Mouse (Mus musculus): ENCODE measurements at regions not wholly inside any gene's neighbourhood (a gene's known extent, or its start where the extent isn't known, plus 50 kb on each side); places are given as distances from the start of the nearest gene placed in this dataset.

DNA sequence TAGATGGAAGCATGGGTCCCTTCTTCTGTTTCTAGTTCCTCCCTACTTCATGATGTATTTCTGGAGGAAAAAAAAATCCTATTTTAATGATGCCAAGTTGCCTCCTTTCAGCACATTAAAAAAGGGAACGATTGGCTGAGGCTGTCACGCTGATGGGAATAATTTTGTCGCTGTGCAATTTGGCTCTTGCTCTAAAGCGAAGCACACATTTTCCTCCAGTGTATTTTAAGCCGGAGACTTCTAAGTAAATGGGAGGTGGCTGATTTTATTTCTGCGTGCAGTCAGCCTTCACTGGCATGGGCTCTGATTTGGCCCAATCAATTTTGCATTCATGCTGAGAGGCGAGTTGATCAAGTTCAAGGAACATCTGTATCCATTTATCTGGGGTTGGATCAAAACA lies 234.0 kb upstream of the Xylt1 start:
- Histone ChIP-seq H3K27me3 (no peaks in the 10 kb centered on the region), H3K4me1 (replicated peaks) (no peaks in the 10 kb centered on the region), H3K27ac (no peak overlapping the region), H3K4me2 (replicated peaks) (no peak overlapping the region), H3K4me3 (replicated peaks) (no peak overlapping the region), H3K9me3 (no peaks in the 10 kb centered on the region), H3K36me3 (no peaks in the 10 kb centered on the region), H3K9ac (replicated peaks) (no peak overlapping the region)
- 94% methylated on average over 7 of the region's 7 CpGs for WGBS
- no peak for ATAC-seq

DNA sequence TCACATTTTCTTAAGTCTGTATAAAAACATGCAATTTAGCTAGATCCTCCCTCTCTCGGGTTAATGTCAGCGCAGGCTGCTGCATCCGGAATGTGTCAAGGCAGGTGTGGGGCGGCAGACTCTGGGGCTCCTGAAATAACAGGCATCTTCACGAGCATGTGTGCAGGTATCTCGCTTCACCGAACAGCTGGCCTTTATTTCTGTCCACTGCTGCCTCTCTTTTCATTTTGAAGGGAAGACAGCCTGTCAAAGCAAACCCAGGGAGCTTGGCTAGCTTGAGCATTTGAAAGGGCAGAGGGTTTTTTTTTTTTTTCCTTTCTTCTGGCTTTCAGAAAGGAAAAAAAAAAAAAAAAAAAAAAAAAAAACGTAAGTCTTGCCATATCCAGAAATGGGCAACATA lies 230.4 kb upstream of the Xylt1 start:
- H3K27me3 ChIP-seq, result no peaks in the 10 kb centered on the region
- ATAC-seq, result no peak
- no peaks in the 10 kb centered on the region for H3K36me3 ChIP-seq
- H3K4me3 ChIP-seq (replicated peaks), result no peak overlapping the region
- H3K9me3 ChIP-seq, result no peaks in the 10 kb centered on the region
- no peak overlapping the region for H3K9ac ChIP-seq (replicated peaks)
- H3K4me2 ChIP-seq (replicated peaks), result no peak overlapping the region
- no peak overlapping the region for H3K27ac ChIP-seq
- H3K4me1 ChIP-seq (replicated peaks), result no peaks in the 10 kb centered on the region
- 53% methylated on average over 8 of the region's 8 CpGs for WGBS

DNA sequence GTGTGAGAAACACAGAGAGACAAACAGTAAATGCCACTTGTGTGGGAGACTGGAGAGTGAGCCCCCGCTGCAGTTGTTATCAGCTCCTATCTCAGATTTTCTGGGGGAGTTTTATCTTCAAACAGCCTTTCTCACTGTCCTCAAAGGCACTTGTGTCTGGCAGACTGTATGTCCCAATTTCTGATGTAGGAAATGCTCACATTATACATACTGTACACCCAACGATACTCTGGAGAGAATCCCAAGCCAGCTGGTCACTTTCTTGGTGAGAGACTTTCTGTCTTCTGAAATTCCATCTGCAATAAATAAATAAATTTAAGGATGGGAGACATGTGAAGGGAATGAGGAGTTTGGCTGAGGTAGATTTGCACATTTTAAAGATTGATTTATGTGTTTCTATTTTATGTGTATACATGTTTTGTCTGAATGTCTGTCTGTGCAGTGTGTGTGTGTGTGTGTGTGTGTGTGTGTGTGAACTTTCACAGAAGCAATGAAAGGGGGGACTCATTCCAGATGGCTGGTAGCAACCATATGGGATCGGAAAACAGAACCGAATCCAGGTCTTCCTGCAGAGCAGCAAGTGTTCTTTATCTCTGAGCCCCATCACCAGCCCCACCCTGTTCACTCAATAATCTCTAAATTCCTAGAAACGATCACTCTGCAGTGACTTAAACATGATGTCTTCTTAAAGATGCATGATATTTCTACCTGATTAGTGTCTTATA lies 226.8 kb upstream of the Xylt1 start:
- WGBS, result 88% methylated on average over 5 of the region's 5 CpGs
- Histone ChIP-seq H3K4me1 (replicated peaks) (no peaks in the 10 kb centered on the region), H3K9ac (replicated peaks) (no peak overlapping the region), H3K4me2 (replicated peaks) (no peak overlapping the region), H3K27me3 (no peaks in the 10 kb centered on the region), H3K4me3 (replicated peaks) (no peak overlapping the region), H3K36me3 (no peaks in the 10 kb centered on the region), H3K27ac (no peak overlapping the region), H3K9me3 (no peaks in the 10 kb centered on the region)
- ATAC-seq, result no peak

DNA sequence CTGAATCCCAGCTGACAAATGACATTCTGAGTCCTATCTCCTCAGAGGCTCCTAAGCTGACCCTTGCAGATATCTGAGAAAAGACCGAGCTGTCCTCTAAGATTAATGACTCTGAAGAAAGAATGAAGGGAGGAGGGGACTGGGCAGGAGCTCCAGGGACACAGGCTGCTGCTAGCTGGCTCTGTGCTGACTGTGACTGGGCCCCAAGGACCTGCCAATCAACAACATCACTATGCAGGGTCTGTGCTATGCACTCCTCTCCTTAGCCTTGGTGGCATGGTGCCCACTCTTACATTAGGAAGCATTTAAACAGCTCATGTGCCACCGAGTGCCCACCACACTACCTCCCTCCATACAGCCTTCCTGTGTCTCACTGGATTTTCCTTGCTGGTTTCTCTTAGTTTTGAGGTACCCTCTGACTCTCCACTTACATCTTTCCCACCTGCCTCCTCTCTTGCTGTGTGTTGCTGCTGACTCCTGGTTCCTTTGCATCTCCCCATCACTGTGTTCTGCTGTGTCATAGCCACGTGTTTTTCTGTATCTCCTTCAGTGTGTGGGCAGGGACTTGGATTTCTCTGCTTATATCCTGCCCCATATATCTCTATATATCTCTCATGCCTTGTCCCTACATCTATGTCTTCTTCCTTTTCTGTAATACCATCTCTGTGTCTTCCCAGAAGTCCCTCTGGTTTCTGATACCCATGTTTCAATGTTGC lies 219.4 kb upstream of the Xylt1 start:
- no peaks in the 10 kb centered on the region for H3K36me3 ChIP-seq
- H3K27ac ChIP-seq, result no peak overlapping the region
- 59% methylated on average over 3 of the region's 3 CpGs for WGBS
- H3K4me2 ChIP-seq (replicated peaks), result no peak overlapping the region
- H3K9me3 ChIP-seq, result no peaks in the 10 kb centered on the region
- no peak for ATAC-seq
- no peaks in the 10 kb centered on the region for H3K27me3 ChIP-seq
- no peak overlapping the region for H3K9ac ChIP-seq (replicated peaks)
- H3K4me1 ChIP-seq (replicated peaks), result peaks cover 4% of the 10 kb centered on the region; the same call in 1 of the 2 replicates
- H3K4me3 ChIP-seq (replicated peaks), result no peak overlapping the region

DNA sequence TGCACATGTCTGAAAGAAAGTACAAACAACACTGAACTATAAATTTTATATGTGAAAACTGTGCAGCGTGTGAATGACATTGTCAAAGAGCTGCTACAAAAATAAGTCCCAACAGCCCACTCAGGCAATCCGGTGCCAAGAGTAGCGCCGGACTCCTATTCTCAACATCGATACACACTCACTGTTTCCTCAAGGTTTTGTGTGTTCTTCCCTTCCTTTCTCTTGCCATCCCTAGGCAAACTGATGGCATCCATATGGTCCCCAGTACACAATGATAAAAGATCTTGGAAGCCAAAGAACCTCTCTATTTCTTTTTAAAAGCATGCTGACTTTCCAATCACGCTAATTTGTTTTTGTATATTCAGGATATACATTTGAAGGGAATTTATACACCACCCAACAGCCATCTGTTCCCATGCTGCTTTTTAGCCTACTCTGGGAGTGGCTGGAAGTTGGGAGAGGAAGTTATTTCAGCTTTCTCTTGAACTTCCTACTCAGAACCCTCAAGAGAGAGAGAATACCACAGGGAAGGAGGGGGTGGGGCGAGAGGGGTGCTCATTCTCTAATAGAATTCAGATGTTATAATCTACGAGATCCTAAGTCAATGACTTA lies 205.9 kb upstream of the Xylt1 start:
- Histone ChIP-seq H3K9me3 (no peaks in the 10 kb centered on the region), H3K4me2 (replicated peaks) (no peak overlapping the region), H3K27me3 (no peaks in the 10 kb centered on the region), H3K9ac (replicated peaks) (no peak overlapping the region), H3K4me1 (replicated peaks) (no peaks in the 10 kb centered on the region), H3K4me3 (replicated peaks) (no peak overlapping the region), H3K27ac (no peak overlapping the region), H3K36me3 (no peaks in the 10 kb centered on the region)
- ATAC-seq, result no peak
- 93% methylated on average over 8 of the region's 8 CpGs for WGBS

DNA sequence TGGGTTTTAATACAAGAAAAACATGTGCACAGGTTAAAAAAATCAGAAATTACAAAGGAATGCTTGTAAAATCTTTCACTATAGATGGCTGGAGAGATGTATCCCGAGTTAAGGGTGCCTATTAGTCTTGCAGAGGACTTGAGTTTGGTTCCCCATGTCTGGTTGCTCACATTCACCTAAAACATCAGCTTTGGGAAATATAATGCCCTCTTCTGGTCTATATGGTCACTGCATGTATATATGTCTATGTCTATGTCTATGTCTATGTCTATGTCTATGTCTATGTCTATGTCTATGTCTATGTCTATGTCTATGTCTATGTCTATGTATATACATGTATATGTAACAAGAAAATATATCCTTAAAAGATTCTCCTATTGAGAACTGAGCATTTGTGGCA lies 196.8 kb upstream of the Xylt1 start:
- Histone ChIP-seq H3K9ac (replicated peaks) (no peak overlapping the region), H3K27me3 (no peaks in the 10 kb centered on the region), H3K4me2 (replicated peaks) (no peak overlapping the region), H3K36me3 (no peaks in the 10 kb centered on the region), H3K4me3 (replicated peaks) (no peak overlapping the region), H3K9me3 (no peaks in the 10 kb centered on the region), H3K27ac (no peak overlapping the region), H3K4me1 (replicated peaks) (no peaks in the 10 kb centered on the region)
- WGBS, result 63% methylated on average over 1 of the region's 1 CpGs
- ATAC-seq, result no peak

DNA sequence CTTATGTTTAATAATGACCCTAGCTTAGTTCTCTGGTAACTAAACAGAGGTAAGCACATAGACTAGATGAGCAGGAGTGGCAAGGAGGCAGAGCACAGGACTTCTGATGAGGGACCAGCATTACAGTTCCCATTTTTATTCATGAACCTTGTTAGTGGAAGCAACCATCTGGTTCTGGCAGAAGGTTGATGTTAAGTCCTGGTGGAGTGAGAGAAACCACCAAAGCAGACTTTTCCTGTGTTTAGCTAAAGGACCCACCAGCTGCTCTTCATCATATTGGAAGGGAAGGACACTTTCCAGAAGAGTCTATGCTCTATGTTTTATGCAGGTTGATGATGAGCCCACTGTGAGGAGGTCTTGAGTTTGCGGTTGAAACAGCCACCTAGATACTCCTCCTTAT lies 194.9 kb upstream of the Xylt1 start:
- 90% methylated on average over 1 of the region's 1 CpGs for WGBS
- H3K27me3 ChIP-seq, result no peaks in the 10 kb centered on the region

DNA sequence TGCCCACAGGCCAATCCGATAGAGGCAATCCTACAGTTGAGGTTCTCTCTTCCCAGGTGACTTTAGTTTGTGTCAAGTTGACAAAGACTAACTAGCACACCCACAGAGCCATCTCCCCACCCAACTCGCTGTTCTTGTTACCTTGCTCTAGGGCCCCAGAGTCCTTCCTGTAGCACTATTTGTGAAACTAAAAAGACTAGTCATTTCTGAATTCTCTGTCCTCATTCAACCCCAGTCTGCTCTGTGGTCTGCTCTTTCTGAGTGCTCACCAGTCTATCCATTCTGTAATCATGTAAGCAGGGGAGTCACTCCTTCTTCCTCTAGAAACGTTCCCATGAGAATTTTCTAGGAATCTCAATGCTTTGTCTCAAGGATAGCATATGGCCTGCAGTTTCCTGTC lies 184.2 kb upstream of the Xylt1 start:
- Histone ChIP-seq H3K27ac (no peak overlapping the region), H3K4me2 (replicated peaks) (no peak overlapping the region), H3K36me3 (no peaks in the 10 kb centered on the region), H3K27me3 (no peaks in the 10 kb centered on the region), H3K4me1 (replicated peaks) (no peaks in the 10 kb centered on the region), H3K9ac (replicated peaks) (no peak overlapping the region), H3K4me3 (replicated peaks) (no peak overlapping the region), H3K9me3 (no peaks in the 10 kb centered on the region)
- 83% methylated on average over 3 of the region's 3 CpGs for WGBS
- no peak for ATAC-seq

More for the DNA sequence above, 194.9 kb upstream of the Xylt1 start:
- no peak overlapping the region for H3K27ac ChIP-seq
- H3K36me3 ChIP-seq, result no peaks in the 10 kb centered on the region
- H3K4me3 ChIP-seq (replicated peaks), result no peak overlapping the region
- no peak overlapping the region for H3K9ac ChIP-seq (replicated peaks)
- no peaks in the 10 kb centered on the region for H3K9me3 ChIP-seq
- no peak for ATAC-seq
- no peaks in the 10 kb centered on the region for H3K4me1 ChIP-seq (replicated peaks)
- no peak overlapping the region for H3K4me2 ChIP-seq (replicated peaks)

DNA sequence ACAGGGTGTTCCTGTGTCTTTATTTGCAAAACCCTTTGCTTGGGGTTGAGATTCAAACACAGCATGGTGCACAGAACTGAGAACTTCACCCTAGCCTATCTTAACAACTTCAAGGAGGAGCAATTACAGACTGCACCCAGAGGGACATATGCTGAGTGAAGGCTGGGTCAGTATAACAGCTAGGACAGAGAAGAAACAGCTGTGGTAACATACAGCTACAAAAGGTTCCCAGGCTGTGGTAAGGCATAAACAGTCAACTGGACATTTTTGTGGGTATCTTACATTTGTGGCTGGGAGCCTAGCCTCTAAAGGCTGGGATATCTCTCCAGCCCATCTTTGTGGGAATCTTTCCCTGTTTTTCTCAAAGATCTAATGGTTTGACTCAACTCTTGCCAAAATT lies 154.5 kb upstream of the Xylt1 start:
- Histone ChIP-seq H3K9ac (replicated peaks) (no peak overlapping the region), H3K36me3 (no peaks in the 10 kb centered on the region), H3K4me3 (replicated peaks) (no peak overlapping the region), H3K4me2 (replicated peaks) (no peak overlapping the region), H3K9me3 (no peaks in the 10 kb centered on the region), H3K4me1 (replicated peaks) (no peaks in the 10 kb centered on the region), H3K27ac (no peak overlapping the region), H3K27me3 (no peaks in the 10 kb centered on the region)
- no peak for ATAC-seq

DNA sequence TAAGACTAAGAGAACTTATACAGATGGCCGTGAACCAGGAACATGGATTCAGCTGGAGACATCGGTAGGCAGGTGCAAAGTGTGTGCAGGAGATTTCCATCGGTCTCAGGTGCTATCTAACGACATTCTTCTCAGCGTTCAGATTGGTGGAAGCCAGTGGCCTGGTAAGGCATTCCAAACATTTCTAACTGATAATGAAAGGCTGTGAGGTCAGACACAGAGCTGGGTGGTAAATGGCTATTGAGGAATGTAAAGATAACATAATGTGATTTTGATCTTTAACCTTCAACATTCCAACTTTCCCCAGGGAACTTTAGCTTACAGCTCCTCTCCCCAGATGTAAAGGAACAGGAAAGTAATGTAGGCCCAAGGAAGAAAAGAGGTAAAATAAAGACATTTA lies 151.2 kb upstream of the Xylt1 start:
- no peak for ATAC-seq
- H3K4me3 ChIP-seq (replicated peaks), result no peak overlapping the region
- H3K4me2 ChIP-seq (replicated peaks), result no peak overlapping the region
- no peaks in the 10 kb centered on the region for H3K36me3 ChIP-seq
- no peak overlapping the region for H3K27ac ChIP-seq
- no peaks in the 10 kb centered on the region for H3K4me1 ChIP-seq (replicated peaks)
- H3K27me3 ChIP-seq, result no peaks in the 10 kb centered on the region
- WGBS, result 82% methylated on average over 5 of the region's 5 CpGs
- H3K9me3 ChIP-seq, result no peaks in the 10 kb centered on the region
- H3K9ac ChIP-seq (replicated peaks), result no peak overlapping the region

DNA sequence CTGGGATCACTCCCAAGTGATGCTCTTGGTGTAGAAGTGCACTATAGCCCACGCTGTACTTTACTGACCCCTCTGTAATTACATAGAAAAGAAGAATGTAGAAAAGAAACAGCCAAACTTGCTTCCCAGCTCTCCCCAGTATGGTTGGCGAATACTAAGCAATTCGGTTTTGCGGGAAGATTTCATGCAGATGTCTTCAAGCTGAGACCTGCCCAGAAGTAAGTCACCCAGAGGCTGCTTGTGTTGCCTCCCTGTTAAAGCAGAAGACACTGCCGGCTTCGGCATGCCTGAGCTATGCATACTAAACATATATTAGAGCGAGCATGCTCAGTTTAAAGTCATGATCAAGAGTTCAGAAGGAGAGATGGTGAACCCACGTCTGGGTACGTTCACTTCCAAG lies 124.0 kb upstream of the Xylt1 start:
- Histone ChIP-seq H3K27ac (no peak overlapping the region), H3K27me3 (no peaks in the 10 kb centered on the region), H3K4me3 (replicated peaks) (no peak overlapping the region), H3K9me3 (no peaks in the 10 kb centered on the region), H3K9ac (replicated peaks) (no peak overlapping the region), H3K4me2 (replicated peaks) (no peak overlapping the region), H3K4me1 (replicated peaks) (peaks cover 9% of the 10 kb centered on the region; the same call in 1 of the 2 replicates), H3K36me3 (no peaks in the 10 kb centered on the region)
- ATAC-seq, result no peak
- WGBS, result 86% methylated on average over 9 of the region's 9 CpGs

DNA sequence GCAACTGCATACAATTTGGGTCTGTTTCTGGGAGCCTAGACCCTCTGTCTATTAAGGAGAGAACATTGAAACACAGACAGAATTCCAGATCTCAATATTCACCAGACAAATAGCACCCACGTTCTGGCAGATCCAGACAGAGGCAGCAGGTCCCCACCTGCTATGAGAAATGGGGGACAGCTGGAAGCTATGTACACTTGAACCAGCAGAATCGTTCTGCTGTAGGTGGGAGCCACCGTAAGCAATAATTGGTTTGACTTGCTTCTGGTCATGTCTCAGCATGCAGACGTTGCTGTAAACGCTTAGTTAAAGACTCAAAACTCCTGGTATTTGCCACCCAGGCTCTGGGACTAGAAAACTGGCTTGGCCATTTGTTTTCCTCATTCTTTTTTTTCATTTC lies 122.2 kb upstream of the Xylt1 start:
- no peak for ATAC-seq
- Histone ChIP-seq H3K4me2 (replicated peaks) (no peak overlapping the region), H3K27ac (no peak overlapping the region), H3K36me3 (no peaks in the 10 kb centered on the region), H3K4me3 (replicated peaks) (no peak overlapping the region), H3K9me3 (no peaks in the 10 kb centered on the region), H3K4me1 (replicated peaks) (peaks cover 9% of the 10 kb centered on the region; the same call in 1 of the 2 replicates), H3K27me3 (no peaks in the 10 kb centered on the region), H3K9ac (replicated peaks) (no peak overlapping the region)
- 81% methylated on average over 5 of the region's 5 CpGs for WGBS
